Mouse (Mus musculus) ES-E14 (cell line): ENCODE data around the gene Cib1.

Source experiments
- CHD2 ChIP-seq: IDR thresholded peaks from 2 replicates; pipeline ENCODE4 v1.6.1; 2014; ENCODE audit warnings: mild to moderate bottlenecking, low read depth, low read length, inconsistent platforms
- HCFC1 ChIP-seq: IDR thresholded peaks from 2 replicates; pipeline ENCODE4 v1.6.1; 2012; ENCODE audit warnings: low read length, inconsistent platforms, borderline replicate concordance; ENCODE audit not compliant: insufficient read depth
- ZC3H11A ChIP-seq: IDR thresholded peaks from 2 replicates; pipeline ENCODE4 v1.6.1; 2012; ENCODE audit warnings: low read depth, mild to moderate bottlenecking, inconsistent platforms, low read length, borderline replicate concordance

- TF ChIP-seq HCFC1 (no peak), CHD2 (no peak), ZC3H11A (no peak)
Observed at GRCm38 (mm10) chr7:80210982-80211381, 21.6 kb downstream of the Cib1 start.
